Mouse (Mus musculus) intestine, embryonic 14.5 days (tissue): ENCODE results near the gene Spock1. TPM values are rescaled to one million over a fixed set of nuclear protein-coding genes. Genes with fewer than 3 reads are reported as not detected.

ENCODE experiments used
- ATAC-seq: fragments of 200-750 bp; cut with Nextera tagmentation; replicated peaks from 2 replicates; pipeline ENCODE4 v1.8.0; 2017; ENCODE audit warnings: low read depth, moderate number of reproducible peaks, moderate TSS enrichment, moderate library complexity; ENCODE audit not compliant: low FRiP score, low TSS enrichment
- DNase-seq: peaks from one replicate; pipeline ENCODE4 v3.0.0-alpha.2; 2018; ENCODE audit warnings: low spot score
- H3K27ac ChIP-seq: fragments of 300-500 bp; sonication (generic); 2 replicates; pipeline ENCODE4 v1.5.1; 2014; ENCODE audit warnings: low read depth, mild to moderate bottlenecking, control low read depth
- H3K27me3 ChIP-seq: fragments of 300-500 bp; sonication (generic); replicated peaks from 2 replicates; pipeline ENCODE4 v1.6.1; 2014; ENCODE audit warnings: low read length, control low read depth; ENCODE audit not compliant: control insufficient read depth, insufficient read depth
- H3K36me3 ChIP-seq: fragments of 300-500 bp; sonication (generic); 2 replicates; pipeline ENCODE4 v1.6.1; 2014; ENCODE audit warnings: low read length, control low read depth; ENCODE audit not compliant: control insufficient read depth, insufficient read depth
- H3K4me1 ChIP-seq: fragments of 300-500 bp; sonication (generic); replicated peaks from 2 replicates; pipeline ENCODE4 v1.6.1; 2014; ENCODE audit warnings: low read length, control low read depth, mixed read lengths; ENCODE audit not compliant: control insufficient read depth, insufficient read depth
- H3K4me2 ChIP-seq: fragments of 300-500 bp; sonication (generic); 2 replicates; pipeline ENCODE4 v1.6.1; 2014; ENCODE audit warnings: low read length
- H3K4me3 ChIP-seq: fragments of 300-500 bp; sonication (generic); 2 replicates; pipeline ENCODE4 v1.5.1; 2014; ENCODE audit warnings: low read depth, low read length, control low read depth, mixed read lengths
- H3K9ac ChIP-seq: fragments of 300-500 bp; sonication (generic); 2 replicates; pipeline ENCODE4 v1.6.1; 2014; ENCODE audit warnings: mild to moderate bottlenecking, low read length
- H3K9me3 ChIP-seq: fragments of 300-500 bp; sonication (generic); 2 replicates; pipeline ENCODE4 v1.6.1; 2016; ENCODE audit warnings: low read length, control low read depth; ENCODE audit not compliant: control insufficient read depth
- WGBS: fragments of 180-500 bp; shearing (Covaris S2); extraction: QIAGEN DNeasy Blood & Tissue Kit; methylation state at CpG from one replicate; pipeline ENCODE4 v1.1.7; 2014; 5-methylcytosine and 5-hydroxymethylcytosine counted together
- polyA plus RNA-seq: library from polyadenylated mRNA; unstranded; fragments of >200 nt; fragmentation: Nextera tagmentation; extraction: Ambion mirVana; gene quantifications from 2 replicates; pipeline ENCODE4 v1.2.1, GENCODE M21; 2014

Spock1 gene
- polyA plus RNA-seq, 1 experiment from 2014 or later: 5.1 TPM

DNA sequence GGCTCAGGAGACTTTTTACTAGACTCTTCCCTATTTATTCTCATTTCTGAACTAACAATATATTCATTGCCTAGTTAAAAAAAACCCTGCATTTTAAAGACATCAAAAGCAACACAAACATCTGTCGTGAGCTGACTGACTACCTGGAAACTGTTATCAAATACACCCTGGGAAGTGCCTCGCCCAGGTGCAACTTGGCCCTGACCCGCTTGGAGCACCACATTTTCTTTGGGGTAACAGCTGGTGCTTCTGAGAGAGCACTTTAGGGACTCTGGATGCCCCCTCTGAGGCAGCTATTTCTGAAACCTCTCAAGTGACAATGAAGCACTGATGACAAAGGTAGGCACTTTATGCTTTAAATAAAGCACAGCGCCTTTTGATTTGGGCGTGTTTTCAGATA lies 236.8 kb downstream of the Spock1 start:
- WGBS: 78% methylated on average over 5 of the region's 5 CpGs

GRCm38 (mm10) chr13:57667621-57668020 lies 240.5 kb downstream of the Spock1 start:
- 73% methylated on average over 3 of the region's 3 CpGs for WGBS
- H3K9me3 ChIP-seq: no peaks in the 10 kb centered on the region
- DNase-seq (no peak), ATAC-seq (no peak)
- H3K4me2 ChIP-seq: no peak overlapping the region
- no peak overlapping the region for H3K4me3 ChIP-seq
- H3K4me1 ChIP-seq: no peaks in the 10 kb centered on the region
- H3K9ac ChIP-seq: no peak overlapping the region
- H3K27me3 ChIP-seq: no peaks in the 10 kb centered on the region
- H3K27ac ChIP-seq: no peak overlapping the region
- H3K36me3 ChIP-seq: no peaks in the 10 kb centered on the region

More for the DNA sequence above, 236.8 kb downstream of the Spock1 start:
- no peak overlapping the region for H3K4me3 ChIP-seq
- ATAC-seq (no peak), DNase-seq (no peak)
- no peak overlapping the region for H3K4me2 ChIP-seq
- no peaks in the 10 kb centered on the region for H3K9me3 ChIP-seq
- no peaks in the 10 kb centered on the region for H3K4me1 ChIP-seq
- no peak overlapping the region for H3K9ac ChIP-seq
- H3K27ac ChIP-seq: no peak overlapping the region
- no peaks in the 10 kb centered on the region for H3K27me3 ChIP-seq
- H3K36me3 ChIP-seq: no peaks in the 10 kb centered on the region

DNA sequence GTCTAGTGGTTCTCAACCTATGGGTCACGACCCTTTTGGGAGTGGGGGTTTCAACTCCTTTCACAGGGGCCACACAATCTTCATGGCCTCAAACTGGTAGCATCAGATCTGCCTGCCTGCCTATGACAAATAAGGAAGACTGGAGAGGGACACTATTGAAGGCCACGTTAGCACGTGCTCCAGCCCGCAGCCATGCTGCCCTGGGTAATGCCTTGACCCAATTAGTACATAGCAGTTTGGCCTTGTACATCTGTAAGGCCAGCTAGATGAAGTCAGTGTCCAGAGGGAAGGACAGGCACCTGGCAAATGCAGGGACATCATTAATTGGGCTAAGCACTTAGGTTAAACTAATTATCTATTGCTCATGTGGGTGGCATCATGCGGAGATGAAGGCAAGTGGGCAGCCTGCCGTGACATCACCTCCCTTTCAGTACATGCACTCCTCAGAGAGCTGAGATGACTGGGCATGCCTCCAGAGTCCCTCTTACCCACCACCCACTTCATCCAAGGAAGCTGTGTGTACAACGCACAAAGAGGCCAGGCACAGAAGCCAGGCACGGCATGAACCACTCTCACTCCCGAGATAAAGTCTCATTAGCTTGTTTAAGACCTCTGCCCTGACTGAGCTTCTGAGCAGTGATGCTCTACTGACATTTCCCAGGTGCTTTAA lies 241.8 kb downstream of the Spock1 start:
- DNase-seq: no peak
- no peak for ATAC-seq
- Histone ChIP-seq H3K4me2 (no peak overlapping the region), H3K27me3 (no peaks in the 10 kb centered on the region), H3K4me3 (no peak overlapping the region), H3K4me1 (no peaks in the 10 kb centered on the region), H3K9ac (no peak overlapping the region), H3K27ac (no peak overlapping the region), H3K36me3 (no peaks in the 10 kb centered on the region), H3K9me3 (no peaks in the 10 kb centered on the region)
- WGBS: 54% methylated on average over 9 of the region's 9 CpGs

DNA sequence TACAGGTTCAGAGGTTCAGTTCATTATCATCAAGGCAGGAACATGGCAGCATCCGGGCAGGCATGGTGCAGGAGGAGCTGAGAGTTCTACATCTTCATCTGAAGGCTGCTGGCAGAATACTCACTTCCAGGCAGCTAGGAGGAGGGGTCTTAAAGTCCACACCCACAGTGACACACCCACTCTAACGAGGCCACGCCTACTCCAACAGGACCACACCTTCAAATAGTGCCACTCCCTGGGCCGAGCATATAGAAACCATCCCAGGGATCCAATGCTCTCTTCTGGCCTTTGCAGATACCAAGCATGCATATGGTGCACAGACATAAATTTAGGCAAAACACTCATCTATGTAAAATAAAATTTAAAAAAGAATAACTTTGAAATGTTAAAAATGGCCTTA lies 245.6 kb downstream of the Spock1 start:
- no peak overlapping the region for H3K4me3 ChIP-seq
- H3K4me1 ChIP-seq: no peaks in the 10 kb centered on the region
- H3K27ac ChIP-seq: no peak overlapping the region
- H3K27me3 ChIP-seq: no peaks in the 10 kb centered on the region
- 76% methylated on average over 4 of the region's 4 CpGs for WGBS
- ATAC-seq (no peak), DNase-seq (no peak)
- H3K4me2 ChIP-seq: no peak overlapping the region
- H3K36me3 ChIP-seq: no peaks in the 10 kb centered on the region
- no peaks in the 10 kb centered on the region for H3K9me3 ChIP-seq
- H3K9ac ChIP-seq: no peak overlapping the region

DNA sequence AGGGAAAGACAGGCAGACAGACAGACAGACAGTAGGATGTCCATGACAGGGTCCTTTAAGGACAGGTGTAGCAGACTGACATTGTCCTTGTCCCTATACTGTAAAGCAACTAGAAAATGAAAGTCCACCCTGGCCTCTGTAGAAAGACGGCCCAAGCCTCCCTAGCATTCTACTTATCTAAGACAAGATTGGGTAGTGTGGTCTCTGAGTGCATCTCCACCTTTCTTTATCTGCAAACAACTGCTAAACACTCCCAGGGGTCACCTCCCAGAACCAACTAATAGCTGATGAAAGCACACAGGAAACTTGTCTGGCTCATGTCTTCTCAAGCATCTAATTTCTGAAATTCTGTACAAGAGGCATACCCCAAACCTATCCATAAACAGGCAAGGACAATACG lies 247.6 kb downstream of the Spock1 start:
- DNase-seq (no peak), ATAC-seq (no peak)
- Histone ChIP-seq H3K36me3 (no peaks in the 10 kb centered on the region), H3K4me2 (no peak overlapping the region), H3K4me3 (no peak overlapping the region), H3K27me3 (no peaks in the 10 kb centered on the region), H3K4me1 (no peaks in the 10 kb centered on the region), H3K27ac (no peak overlapping the region), H3K9ac (no peak overlapping the region), H3K9me3 (no peaks in the 10 kb centered on the region)
- 86% methylated on average over 2 of the region's 2 CpGs for WGBS

DNA sequence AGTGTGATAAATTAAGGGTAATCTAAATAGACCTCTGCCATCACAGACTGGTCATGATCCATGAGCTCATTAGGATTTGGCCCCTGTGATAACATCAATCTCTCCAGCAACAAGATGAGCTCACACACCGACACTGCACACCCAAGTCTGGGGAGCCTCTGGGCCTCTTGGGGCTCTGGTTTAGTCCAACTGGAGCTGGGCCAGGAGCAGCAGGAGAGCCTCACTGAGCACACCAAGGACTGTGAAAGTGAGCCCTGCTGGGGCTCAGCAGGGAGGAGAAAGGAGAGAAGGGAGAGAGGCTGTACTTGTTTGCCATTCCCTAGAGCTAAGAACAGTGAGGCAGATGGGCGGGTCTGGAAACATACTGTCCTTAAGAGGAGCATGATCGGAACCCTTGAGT lies 248.3 kb downstream of the Spock1 start:
- DNase-seq: no peak

GRCm38 (mm10) chr13:57656606-57657005 lies 251.5 kb downstream of the Spock1 start:
- Histone ChIP-seq H3K27ac (no peak overlapping the region), H3K9ac (no peak overlapping the region), H3K27me3 (no peaks in the 10 kb centered on the region), H3K9me3 (no peaks in the 10 kb centered on the region), H3K4me1 (no peaks in the 10 kb centered on the region), H3K4me2 (no peak overlapping the region), H3K36me3 (no peaks in the 10 kb centered on the region), H3K4me3 (no peak overlapping the region)
- DNase-seq (no peak), ATAC-seq (no peak)
- 74% methylated on average over 8 of the region's 8 CpGs for WGBS

More for the DNA sequence above, 248.3 kb downstream of the Spock1 start:
- H3K4me1 ChIP-seq: no peaks in the 10 kb centered on the region
- no peaks in the 10 kb centered on the region for H3K36me3 ChIP-seq
- H3K9ac ChIP-seq: no peak overlapping the region
- no peaks in the 10 kb centered on the region for H3K27me3 ChIP-seq
- no peaks in the 10 kb centered on the region for H3K9me3 ChIP-seq
- no peak overlapping the region for H3K4me2 ChIP-seq
- ATAC-seq: no peak
- H3K4me3 ChIP-seq: no peak overlapping the region
- 74% methylated on average over 3 of the region's 3 CpGs for whole genome bisulfite sequencing
- H3K27ac ChIP-seq: no peak overlapping the region

- Histone ChIP-seq H3K27me3 (no peaks in the 10 kb centered on the region), H3K27ac (no peak overlapping the region), H3K36me3 (no peaks in the 10 kb centered on the region), H3K4me2 (no peak overlapping the region), H3K4me1 (no peaks in the 10 kb centered on the region), H3K9ac (no peak overlapping the region), H3K9me3 (no peaks in the 10 kb centered on the region), H3K4me3 (no peak overlapping the region)
- whole genome bisulfite sequencing: 83% methylated on average over 7 of the region's 7 CpGs
- DNase-seq: no peak
- ATAC-seq: no peak
Observed at GRCm38 (mm10) chr13:57654362-57654761, 253.8 kb downstream of the Spock1 start.

DNA sequence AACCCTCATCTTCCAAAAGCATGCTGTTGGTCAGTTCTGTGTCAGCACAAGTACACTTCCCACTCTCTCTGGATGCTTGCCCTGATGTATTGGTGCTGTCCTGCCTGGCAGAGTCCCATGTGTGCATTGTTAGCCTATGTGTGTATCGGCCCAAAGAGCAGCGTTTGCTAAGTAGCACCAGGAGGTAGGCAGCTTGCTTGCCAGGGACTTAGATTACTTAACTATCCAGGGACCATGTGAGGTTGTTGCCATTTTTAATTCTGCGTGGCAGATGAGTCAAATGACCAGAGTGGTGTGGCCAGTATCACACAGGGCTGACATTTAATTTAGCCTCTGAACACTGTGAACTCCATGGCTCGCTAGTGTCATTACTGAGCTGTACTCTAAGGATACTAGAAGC lies 256.9 kb downstream of the Spock1 start:
- H3K9me3 ChIP-seq: no peaks in the 10 kb centered on the region
- H3K36me3 ChIP-seq: no peaks in the 10 kb centered on the region
- H3K27me3 ChIP-seq: no peaks in the 10 kb centered on the region
- no peak for ATAC-seq
- DNase-seq: no peak
- no peak overlapping the region for H3K9ac ChIP-seq
- no peak overlapping the region for H3K4me3 ChIP-seq
- WGBS: 76% methylated on average over 4 of the region's 4 CpGs
- no peaks in the 10 kb centered on the region for H3K4me1 ChIP-seq
- no peak overlapping the region for H3K27ac ChIP-seq
- H3K4me2 ChIP-seq: no peak overlapping the region
